Mouse (Mus musculus) ES-Bruce4 (cell line): ENCODE measurements around the gene Sec1.

Experiments
- CTCF ChIP-seq: IDR thresholded peaks from one replicate; pipeline ENCODE4 v1.8.1; 2011; ENCODE audit warnings: low read depth, low read length
- EP300 ChIP-seq: IDR thresholded peaks from 2 replicates; pipeline ENCODE4 v1.6.1; 2011; ENCODE audit warnings: low read depth, low read length; ENCODE audit not compliant: insufficient read depth

GRCm38 (mm10) chr7:45702316-45702715 lies 8.1 kb upstream of the Sec1 start:
- no peak for TF ChIP-seq EP300
- no peak for TF ChIP-seq CTCF
